Mouse (Mus musculus) olfactory bulb, adult 2 months (tissue): ENCODE measurements at regions not wholly inside any gene's neighbourhood (a gene's known extent, or its start where the extent isn't known, plus 50 kb on each side); places are given as distances from the start of the nearest gene placed in this dataset.
A peak's percentile ranks its signal among the peaks of the same experiment; 100 is the strongest.

Source experiments
- H3K27ac ChIP-seq: fragments of 200-500 bp; 2 replicates; pipeline ENCODE4 v1.5.1; 2012; ENCODE audit warnings: low read depth, low read length; ENCODE audit not compliant: insufficient read depth
- H3K4me1 ChIP-seq: fragments of 200-500 bp; 2 replicates; pipeline ENCODE4 v1.6.1; 2012; ENCODE audit warnings: low read length; ENCODE audit not compliant: control insufficient read depth, insufficient read depth
- H3K4me3 ChIP-seq: fragments of 200-500 bp; 2 replicates; pipeline ENCODE4 v1.5.1; 2012; ENCODE audit warnings: mild to moderate bottlenecking, low read depth, low read length, moderate library complexity; ENCODE audit not compliant: insufficient read depth
- CTCF ChIP-seq: fragments of 200-500 bp; IDR thresholded peaks from 2 replicates; pipeline ENCODE4 v1.5.1; 2012; ENCODE audit warnings: low read depth, mild to moderate bottlenecking, low read length, moderate library complexity; ENCODE audit not compliant: insufficient read depth
- POLR2A ChIP-seq: fragments of 200-500 bp; IDR thresholded peaks from 2 replicates; pipeline ENCODE4 v1.6.1; 2012; ENCODE audit warnings: mild to moderate bottlenecking, low read depth, low read length, moderate library complexity; ENCODE audit not compliant: insufficient read depth
- WGBS: fragments of 180-500 bp; shearing (Covaris S2); methylation state at CpG from one replicate; pipeline ENCODE4 v1.1.7; 2018; 5-methylcytosine and 5-hydroxymethylcytosine counted together

- 83% methylated on average over 8 of the region's 8 CpGs for WGBS
- TF ChIP-seq CTCF (no peak), POLR2A (no peak)
- no peak overlapping the region for H3K27ac ChIP-seq
- H3K4me1 ChIP-seq: no peaks in the 10 kb centered on the region
- H3K4me3 ChIP-seq: no peak overlapping the region
Observed at GRCm38 (mm10) chr8:26429751-26430327, 310.5 kb downstream of the Gm45692 start.

- H3K4me1 ChIP-seq: no peaks in the 10 kb centered on the region
- H3K4me3 ChIP-seq: no peak overlapping the region
- 86% methylated on average over 14 of the region's 14 CpGs for WGBS
- H3K27ac ChIP-seq: no peak overlapping the region
- no peak for TF ChIP-seq POLR2A
- no peak for TF ChIP-seq CTCF
Observed at GRCm38 (mm10) chr8:26432161-26432919, 313.0 kb downstream of the Gm45692 start.

- WGBS: 77% methylated on average over 11 of the region's 11 CpGs
- H3K4me1 ChIP-seq: peaks cover 3% of the 10 kb centered on the region; the same call in 1 of the 2 replicates
- TF ChIP-seq POLR2A (no peak), CTCF (no peak)
Observed at GRCm38 (mm10) chr8:26436236-26436635, 316.9 kb downstream of the Gm45692 start.

GRCm38 (mm10) chr8:26437571-26437970 lies 318.2 kb downstream of the Gm45692 start:
- WGBS: 84% methylated on average over 3 of the region's 3 CpGs
- no peak overlapping the region for H3K4me3 ChIP-seq
- H3K4me1 ChIP-seq: peaks cover 3% of the 10 kb centered on the region; the same call in 1 of the 2 replicates
- no peak for TF ChIP-seq POLR2A
- no peak for TF ChIP-seq CTCF
- H3K27ac ChIP-seq: no peak overlapping the region

More at GRCm38 (mm10) chr8:26436236-26436635, 316.9 kb downstream of the Gm45692 start:
- Histone ChIP-seq H3K27ac (no peak overlapping the region), H3K4me3 (no peak overlapping the region)

- Histone ChIP-seq H3K4me3 (no peak overlapping the region), H3K27ac (no peak overlapping the region), H3K4me1 (peaks cover 3% of the 10 kb centered on the region; the same call in 1 of the 2 replicates)
- TF ChIP-seq POLR2A (no peak), CTCF (no peak)
- 89% methylated on average over 15 of the region's 15 CpGs for WGBS
Observed at GRCm38 (mm10) chr8:26438246-26438862, 319.0 kb downstream of the Gm45692 start.

- 60% methylated on average over 16 of the region's 16 CpGs for WGBS
- peaks cover 3% of the 10 kb centered on the region; the same call in 1 of the 2 replicates for H3K4me1 ChIP-seq
- H3K4me3 ChIP-seq: no peak overlapping the region
- TF ChIP-seq CTCF (no peak), POLR2A (no peak)
- H3K27ac ChIP-seq: no peak overlapping the region
Observed at GRCm38 (mm10) chr8:26438877-26439276, 319.5 kb downstream of the Gm45692 start.

GRCm38 (mm10) chr8:26441268-26442030 lies 322.1 kb downstream of the Gm45692 start:
- no peak overlapping the region for H3K27ac ChIP-seq
- peaks cover 3% of the 10 kb centered on the region; the same call in 1 of the 2 replicates for H3K4me1 ChIP-seq
- TF ChIP-seq POLR2A (no peak), CTCF (no peak)
- WGBS: 52% methylated on average over 12 of the region's 12 CpGs
- no peak overlapping the region for H3K4me3 ChIP-seq

GRCm38 (mm10) chr8:26443041-26443440 lies 323.7 kb downstream of the Gm45692 start:
- whole genome bisulfite sequencing: 44% methylated on average over 4 of the region's 4 CpGs
- Histone ChIP-seq H3K4me3 (no peak overlapping the region), H3K4me1 (peaks cover 3% of the 10 kb centered on the region; the same call in 1 of the 2 replicates), H3K27ac (no peak overlapping the region)
- TF ChIP-seq CTCF (peak; percentile 36), POLR2A (no peak)
